16 mouse cellular contexts compared by ENCODE assay signal in genomic region chr11:90552303-90553201, GRCm38 (mm10).
DNase-seq lines count a peak whose midpoint lies in the region; ATAC-seq and TF ChIP-seq lines count a peak whose summit lies in the region.
"Had no signal": no experiment of that assay in that cellular context is flagged by ENCODE, and none has a peak within 500 bp of the region (broad histone marks: within the 10 kb centered on the region; RNA-seq: fewer than 3 reads in every experiment).

No protein-coding gene starts in this region.

- 70% methylated on average over 18 of the region's 18 CpGs for WGBS in heart, embryonic 12.5 days
- 23% methylated on average over 18 of the region's 18 CpGs for WGBS in forebrain, embryonic 12.5 days
- WGBS in hindbrain, postnatal 0 days: 51% methylated on average over 18 of the region's 18 CpGs
- WGBS in midbrain, postnatal 0 days: 22% methylated on average over 18 of the region's 18 CpGs
- 84% methylated on average over 18 of the region's 18 CpGs for WGBS in kidney, embryonic 14.5 days

- ATAC-seq in heart, embryonic 12.5 days (ENCODE audit: insufficient number of reproducible peaks, low FRiP score): no peak
- ATAC-seq in forebrain, embryonic 12.5 days (ENCODE audit: low FRiP score): no peak; the same call in 1 of the 2 replicates
- peak; percentile 62; the same call in 1 of the 2 replicates for ATAC-seq in hindbrain, postnatal 0 days
- peak; percentile 49; the same call in 1 of the 2 replicates for ATAC-seq in midbrain, postnatal 0 days (ENCODE audit: low FRiP score)
- ATAC-seq in kidney, embryonic 14.5 days (ENCODE audit: low FRiP score, low TSS enrichment): no peak
- ATAC-seq: lung, postnatal 0 days had no signal

- no peaks in the 10 kb centered on the region for H3K27me3 ChIP-seq in heart, embryonic 12.5 days (replicated peaks)
- H3K27me3 ChIP-seq in forebrain, embryonic 12.5 days: peaks cover 39% of the 10 kb centered on the region
- H3K27me3 ChIP-seq in hindbrain, postnatal 0 days (ENCODE audit: insufficient read depth, low read length): no peaks in the 10 kb centered on the region
- no peaks in the 10 kb centered on the region for H3K27me3 ChIP-seq in midbrain, postnatal 0 days (ENCODE audit: insufficient read depth, low read length)
- H3K27me3 ChIP-seq in kidney, embryonic 14.5 days (ENCODE audit: control insufficient read depth, insufficient read depth, low read length): no peaks in the 10 kb centered on the region
- H3K27me3 ChIP-seq: stomach, embryonic 15.5 days had no signal

- H3K27ac ChIP-seq in heart, embryonic 12.5 days (ENCODE audit: poor library complexity, severe bottlenecking): no peak overlapping the region
- peak overlapping the region; percentile 50; the same call in 1 of the 2 replicates for H3K27ac ChIP-seq in forebrain, embryonic 12.5 days
- peak overlapping the region; percentile 26; the same call in 1 of the 2 replicates for H3K27ac ChIP-seq in hindbrain, postnatal 0 days
- H3K27ac ChIP-seq in midbrain, postnatal 0 days (ENCODE audit: low read depth, low read length): peak overlapping the region; percentile 71
- H3K27ac ChIP-seq in kidney, embryonic 14.5 days (ENCODE audit: low read depth, low read length): no peak overlapping the region
- H3K27ac ChIP-seq: liver, embryonic 14.5 days; neural tube, embryonic 12.5 days; stomach, embryonic 15.5 days had no signal

- H3K36me3 ChIP-seq in heart, embryonic 12.5 days: 0 out of 2 replicates have a peak, but pooled peaks cover 3% of the 10 kb centered on the region
- no peaks in the 10 kb centered on the region for H3K36me3 ChIP-seq in forebrain, embryonic 12.5 days (replicated peaks)
- no peaks in the 10 kb centered on the region for H3K36me3 ChIP-seq in hindbrain, postnatal 0 days (ENCODE audit: insufficient read depth, low read length)
- H3K36me3 ChIP-seq in midbrain, postnatal 0 days (ENCODE audit: insufficient read depth, low read length): no peaks in the 10 kb centered on the region
- H3K36me3 ChIP-seq in kidney, embryonic 14.5 days (ENCODE audit: control insufficient read depth, insufficient read depth, low read length): no peaks in the 10 kb centered on the region
- H3K36me3 ChIP-seq: neural tube, embryonic 12.5 days; stomach, embryonic 15.5 days had no signal

- H3K9ac ChIP-seq in heart, embryonic 12.5 days: no peak overlapping the region
- no peak overlapping the region for H3K9ac ChIP-seq in forebrain, embryonic 12.5 days
- H3K9ac ChIP-seq in hindbrain, postnatal 0 days (replicated peaks; ENCODE audit: low read length): no peak overlapping the region
- H3K9ac ChIP-seq in midbrain, postnatal 0 days (replicated peaks; ENCODE audit: low read length, poor library complexity, severe bottlenecking): 0 out of 2 replicates have a peak overlapping the region, but pooled peaks have one; percentile 33
- H3K9ac ChIP-seq in kidney, embryonic 14.5 days (ENCODE audit: low read depth, low read length): no peak overlapping the region
- H3K9ac ChIP-seq: liver, embryonic 14.5 days; neural tube, embryonic 12.5 days; stomach, embryonic 15.5 days had no signal

- H3K4me2 ChIP-seq in heart, embryonic 12.5 days: no peak overlapping the region
- H3K4me2 ChIP-seq in forebrain, embryonic 12.5 days: peak overlapping the region; percentile 15; the same call in 1 of the 2 replicates
- H3K4me2 ChIP-seq in hindbrain, postnatal 0 days (ENCODE audit: low read depth, low read length): no peak overlapping the region
- no peak overlapping the region for H3K4me2 ChIP-seq in midbrain, postnatal 0 days (ENCODE audit: low read depth, low read length, poor library complexity, severe bottlenecking)
- H3K4me2 ChIP-seq in kidney, embryonic 14.5 days (replicated peaks; ENCODE audit: low read depth, low read length): no peak overlapping the region
- H3K4me2 ChIP-seq: neural tube, embryonic 12.5 days; stomach, embryonic 15.5 days had no signal

- TF ChIP-seq CTCF in hindbrain, postnatal 0 days (IDR thresholded peaks at IDR 0.05; ENCODE audit: low read depth): no peak
- TF ChIP-seq CTCF in midbrain, postnatal 0 days (IDR thresholded peaks at IDR 0.05): no peak

- peaks cover 10% of the 10 kb centered on the region for H3K4me1 ChIP-seq in heart, embryonic 12.5 days (replicated peaks)
- H3K4me1 ChIP-seq in forebrain, embryonic 12.5 days: peaks cover 39% of the 10 kb centered on the region
- H3K4me1 ChIP-seq in hindbrain, postnatal 0 days (ENCODE audit: insufficient read depth, low read length): no peaks in the 10 kb centered on the region
- peaks cover 8% of the 10 kb centered on the region; the same call in 1 of the 2 replicates for H3K4me1 ChIP-seq in midbrain, postnatal 0 days (ENCODE audit: insufficient read depth, low read length)
- H3K4me1 ChIP-seq in kidney, embryonic 14.5 days (ENCODE audit: control insufficient read depth, insufficient read depth, low read length): no peaks in the 10 kb centered on the region
- H3K4me1 ChIP-seq: stomach, embryonic 15.5 days had no signal

- no peaks in the 10 kb centered on the region for H3K9me3 ChIP-seq in heart, embryonic 12.5 days (replicated peaks)
- no peaks in the 10 kb centered on the region for H3K9me3 ChIP-seq in forebrain, embryonic 12.5 days
- H3K9me3 ChIP-seq in hindbrain, postnatal 0 days (ENCODE audit: low read length): no peaks in the 10 kb centered on the region
- no peaks in the 10 kb centered on the region for H3K9me3 ChIP-seq in midbrain, postnatal 0 days (ENCODE audit: low read length)
- no peaks in the 10 kb centered on the region for H3K9me3 ChIP-seq in kidney, embryonic 14.5 days (ENCODE audit: control insufficient read depth, low read length)
- H3K9me3 ChIP-seq: neural tube, embryonic 12.5 days; stomach, embryonic 15.5 days had no signal

- no peak overlapping the region for H3K4me3 ChIP-seq in heart, embryonic 12.5 days
- H3K4me3 ChIP-seq in forebrain, embryonic 12.5 days (replicated peaks): no peak overlapping the region
- no peak overlapping the region for H3K4me3 ChIP-seq in hindbrain, postnatal 0 days (ENCODE audit: low read length)
- no peak overlapping the region for H3K4me3 ChIP-seq in midbrain, postnatal 0 days (ENCODE audit: low read depth, low read length)
- no peak overlapping the region for H3K4me3 ChIP-seq in kidney, embryonic 14.5 days (ENCODE audit: low read length)
- H3K4me3 ChIP-seq: neural tube, embryonic 12.5 days; stomach, embryonic 15.5 days had no signal

- DNase-seq in heart, adult 11 months: peak; percentile 61
- peak; percentile 30 for DNase-seq in hindbrain, postnatal 0 days (ENCODE audit: low spot score)
- DNase-seq in midbrain, postnatal 0 days (ENCODE audit: low spot score): peak; percentile 22
- DNase-seq in spleen, postnatal 14 days (ENCODE audit: low spot score in 2 of 2): no peak
- no peak for DNase-seq in layer of hippocampus, adult 11-12 months (ENCODE audit: low spot score)
- DNase-seq: cerebellum, adult 18-20 months; kidney, adult 18-20 months; kidney, postnatal 36 days; thymus, postnatal 36 days had no signal

Comparison
In these comparisons a context has a peak if more than half of its experiments do, and no peak if none do; other contexts are left out.
1. DNase-seq: peak in heart, adult 11 months (single experiment), hindbrain, postnatal 0 days (single experiment) and midbrain, postnatal 0 days (single experiment); none in spleen, postnatal 14 days (0 of 2) and layer of hippocampus, adult 11-12 months (single experiment).
2. ATAC-seq: peak in hindbrain, postnatal 0 days (single experiment) and midbrain, postnatal 0 days (single experiment); none in heart, embryonic 12.5 days (single experiment), forebrain, embryonic 12.5 days (single experiment) and kidney, embryonic 14.5 days (single experiment).
3. H3K27ac ChIP-seq: peak in forebrain, embryonic 12.5 days (single experiment), hindbrain, postnatal 0 days (single experiment) and midbrain, postnatal 0 days (single experiment); none in heart, embryonic 12.5 days (single experiment) and kidney, embryonic 14.5 days (single experiment).